Mouse (Mus musculus): ENCODE results near the gene Rgs17. TPM values are rescaled to one million over a fixed set of nuclear protein-coding genes. Genes with fewer than 3 reads are reported as not detected.
A peak's percentile ranks its signal among the peaks of the same experiment; 100 is the strongest.

Rgs17 gene
- total RNA-seq, 2 experiments from 2014 or later = 0.11 TPM; not detected in 1

DNA sequence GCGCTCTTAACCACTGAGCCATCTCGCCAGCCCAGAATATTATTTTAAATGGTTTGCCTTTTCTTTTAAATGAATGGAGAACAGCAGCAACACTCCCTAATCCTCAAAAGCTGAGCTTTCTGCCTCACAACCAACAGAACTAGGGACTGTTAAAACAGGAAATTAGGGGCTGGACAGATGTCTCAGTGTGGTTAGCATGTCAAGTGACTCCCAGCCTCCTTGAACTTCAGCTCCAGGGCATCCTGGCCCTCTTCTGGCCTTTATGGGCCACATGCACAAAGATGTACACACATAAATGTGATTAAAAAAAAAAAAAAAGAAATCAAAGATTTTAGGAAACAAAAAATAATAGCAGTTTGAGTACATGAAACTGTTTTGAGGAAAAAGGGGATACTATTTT, 106.2 kb downstream of the Rgs17 start:
- intact Hi-C loops (cut with DNase I) = no loop called here
- no peak for TF ChIP-seq CTCF (IDR thresholded peaks at IDR 0.05)
- no peak overlapping the region for H3K4me3 ChIP-seq
- H3K27ac ChIP-seq = no peak overlapping the region
- no peak for DNase-seq

DNA sequence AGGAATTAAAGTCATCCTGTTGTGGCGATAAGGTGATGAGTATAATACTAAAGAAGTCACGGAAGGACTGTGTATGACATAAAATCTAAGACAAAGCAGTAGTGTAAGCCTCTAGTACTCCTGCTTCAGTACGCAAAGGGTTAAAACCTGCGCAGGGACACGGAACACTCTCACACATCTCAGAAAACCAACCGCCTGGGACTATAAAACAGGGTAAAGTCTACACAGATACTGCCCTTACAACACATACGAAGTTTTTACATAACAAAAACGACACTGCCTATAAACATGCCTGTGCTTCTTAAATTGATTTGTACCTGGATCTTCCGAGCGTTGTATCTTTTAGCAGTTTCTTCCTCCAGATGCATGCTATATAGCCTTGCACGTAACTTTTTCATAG, 108.5 kb downstream of the Rgs17 start:
- Histone ChIP-seq H3K4me3 (no peak overlapping the region), H3K27ac (no peak overlapping the region)
- TF ChIP-seq CTCF (IDR thresholded peaks at IDR 0.05) = no peak
- no peak for DNase-seq
- intact Hi-C loops (cut with DNase I) = no loop called here

DNA sequence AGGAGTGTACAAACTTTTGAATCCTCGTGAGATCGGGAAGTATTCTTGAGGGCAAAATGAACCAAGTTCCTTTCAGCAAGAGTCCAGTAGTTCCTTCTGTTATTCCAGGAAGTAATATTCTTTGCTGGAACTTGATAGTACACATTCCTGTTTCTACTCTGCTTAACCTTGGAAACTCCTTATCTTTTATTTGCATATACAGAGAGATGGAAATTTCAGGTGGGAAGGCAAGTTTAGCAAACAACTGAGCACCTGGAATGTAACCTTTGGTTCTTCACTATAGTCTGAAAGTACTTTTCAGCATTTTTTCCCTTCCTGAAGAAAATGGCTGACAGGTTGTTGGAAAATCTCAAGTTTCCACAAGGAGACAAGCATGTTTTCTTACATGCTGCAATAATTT, 114.5 kb downstream of the Rgs17 start:
- TF ChIP-seq CTCF (IDR thresholded peaks at IDR 0.05) = no peak
- intact Hi-C loops (cut with DNase I) = no loop called here
- H3K27ac ChIP-seq = no peak overlapping the region
- no peak for DNase-seq
- no peak overlapping the region for H3K4me3 ChIP-seq

DNA sequence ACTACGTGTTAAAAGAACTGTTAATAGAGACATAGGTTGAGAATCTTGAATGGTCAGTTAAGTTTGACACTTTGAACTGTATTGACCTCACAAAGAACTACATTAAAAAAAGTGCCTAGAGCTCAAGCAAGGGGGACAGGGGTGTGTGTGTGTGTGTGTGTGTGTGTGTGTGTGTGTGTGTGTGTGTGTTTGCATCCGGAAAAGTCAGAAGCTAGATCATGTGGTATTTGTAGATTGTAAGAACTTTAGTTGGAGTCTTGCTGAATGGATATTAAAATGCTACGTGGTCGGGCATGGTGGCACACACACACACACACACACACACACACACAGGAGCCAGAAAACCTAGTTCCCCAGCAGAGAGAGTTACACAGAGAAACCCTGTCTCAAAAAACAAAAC, 115.2 kb downstream of the Rgs17 start:
- H3K27ac ChIP-seq = no peak overlapping the region; the same call in 1 of the 2 replicates
- intact Hi-C loops (cut with DNase I) = no loop called here
- TF ChIP-seq CTCF (IDR thresholded peaks at IDR 0.05) = no peak
- H3K4me3 ChIP-seq = no peak overlapping the region
- no peak for DNase-seq

DNA sequence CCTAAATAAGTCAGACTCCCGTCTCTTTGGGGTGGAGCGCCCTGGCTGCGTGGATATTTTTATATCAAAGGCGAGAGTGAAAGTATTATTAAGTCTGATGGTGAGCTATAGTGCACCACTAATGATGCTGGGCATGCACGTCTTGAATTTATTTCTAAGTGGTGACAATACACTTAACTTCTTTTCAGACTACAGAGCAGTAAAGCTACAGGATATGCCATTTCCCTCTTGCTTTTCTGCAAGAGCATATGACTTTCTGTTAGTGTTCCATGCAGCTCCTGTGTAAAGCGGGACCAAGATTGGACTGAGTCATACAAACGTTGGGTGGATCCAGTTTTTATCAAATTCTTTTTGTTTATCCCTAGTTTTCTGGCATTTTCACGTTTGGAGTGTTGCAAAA, 115.8 kb downstream of the Rgs17 start:
- intact Hi-C loops (cut with DNase I) = no loop called here
- TF ChIP-seq CTCF (IDR thresholded peaks at IDR 0.05) = no peak
- no peak for DNase-seq
- Histone ChIP-seq H3K27ac (peak overlapping the region; percentile 95), H3K4me3 (peak overlapping the region; percentile 77)

DNA sequence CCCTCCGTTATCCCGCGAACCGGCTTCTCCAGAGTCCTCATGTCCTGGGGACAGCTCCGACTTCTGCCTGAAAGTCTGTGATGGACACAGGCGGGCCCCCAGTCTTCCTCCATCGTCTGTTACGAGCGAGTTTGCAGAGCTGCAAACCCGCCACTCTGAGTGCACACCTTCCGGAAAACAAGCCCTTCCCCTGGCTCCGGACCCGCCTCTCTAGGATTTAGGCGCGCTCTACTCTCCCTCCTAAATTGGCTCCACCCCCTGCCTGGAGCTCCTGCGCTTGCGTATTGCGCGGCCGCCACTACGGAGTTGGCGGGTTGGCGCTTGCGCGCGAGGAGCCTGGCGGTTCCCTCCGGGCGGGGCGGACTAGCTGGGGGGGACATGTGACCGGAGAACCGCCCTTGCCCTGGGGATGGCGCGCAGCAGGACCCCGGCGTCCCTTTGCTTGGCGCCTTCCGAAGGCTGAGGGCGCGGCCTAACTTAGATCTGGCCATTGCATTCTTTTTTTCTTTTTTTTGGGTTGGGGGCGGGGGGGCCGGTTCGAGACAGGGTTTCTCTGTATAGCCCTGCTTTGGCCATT, 116.4 kb downstream of the Rgs17 start:
- intact Hi-C loops (cut with DNase I) = loop anchor here (1.0 kb wide), 1 partner anchor 18 kb away; no protein-coding TSS in a partner anchor
- Histone ChIP-seq H3K4me3 (peak overlapping the region; percentile 77), H3K27ac (peak overlapping the region; percentile 95)
- TF ChIP-seq CTCF (IDR thresholded peaks at IDR 0.05) = no peak
- peak; percentile 98 for DNase-seq

DNA sequence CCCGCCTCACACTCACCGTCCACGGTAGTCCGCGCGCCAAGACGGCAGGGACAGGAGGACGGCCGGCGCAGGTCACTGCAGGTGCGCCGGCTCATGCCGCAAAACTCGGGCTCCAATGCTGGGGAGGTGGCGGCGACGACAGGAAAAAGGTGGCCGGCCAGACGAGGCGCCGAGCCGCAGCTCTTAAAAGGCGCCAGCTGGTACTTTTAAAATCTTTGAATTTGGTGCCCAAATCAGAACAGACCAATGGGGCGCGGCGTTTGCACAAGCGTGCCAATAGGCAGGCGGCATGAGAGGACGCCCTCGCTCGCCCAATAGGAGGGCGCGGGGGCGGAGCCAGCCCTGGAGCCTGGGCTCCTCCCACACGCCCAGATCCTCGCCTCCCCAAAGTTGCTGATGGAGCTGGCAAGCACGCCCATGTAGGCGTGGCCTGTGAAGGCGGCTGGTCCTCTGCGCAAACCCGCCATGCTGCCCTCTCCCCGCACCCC, 116.9 kb downstream of the Rgs17 start, which contains the start of gene Fbxo5:
Fbxo5 (minus strand) TSS at position 358 of the 488 bp plus-strand sequence.
- peak; percentile 99 for DNase-seq
- no peak for TF ChIP-seq CTCF (IDR thresholded peaks at IDR 0.05)
- intact Hi-C loops (cut with DNase I) = loop anchor here (1.0 kb wide), 1 partner anchor 19 kb away; no protein-coding TSS in a partner anchor
- Histone ChIP-seq H3K27ac (peak within 1 kb of the TSS; percentile 95), H3K4me3 (peak within 1 kb of the TSS; percentile 77)

DNA sequence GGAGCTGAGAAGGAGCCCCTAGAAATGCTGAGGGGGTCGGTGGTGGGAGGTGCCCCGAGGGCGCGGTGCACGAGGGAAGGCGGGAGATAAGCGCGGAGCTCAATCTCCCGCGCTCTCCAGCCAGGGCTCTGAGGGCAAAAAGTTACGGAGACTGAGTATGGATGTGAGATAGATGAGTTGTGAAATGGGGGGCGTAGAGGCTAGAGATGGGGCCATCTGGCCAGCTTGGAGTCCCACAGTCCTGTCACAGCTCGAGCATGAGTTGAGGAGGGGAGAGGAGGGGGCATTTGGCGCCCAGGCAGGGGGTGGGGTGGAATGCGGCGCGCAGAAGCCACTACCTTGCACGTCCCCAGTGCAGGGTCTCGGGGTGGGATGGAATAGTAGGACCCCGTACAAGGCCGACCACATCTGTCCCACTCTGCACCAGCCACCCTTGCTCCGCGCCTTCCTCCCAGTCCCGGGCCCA, 117.5 kb downstream of the Rgs17 start:
- Histone ChIP-seq H3K4me3 (peak overlapping the region; percentile 77), H3K27ac (no peak overlapping the region)
- DNase-seq = no peak
- TF ChIP-seq CTCF (IDR thresholded peaks at IDR 0.05) = no peak
- intact Hi-C loops (cut with DNase I) = loop anchor here (1.0 to 5.0 kb wide), 2 partner anchors 20 to 38 kb away; no protein-coding TSS in a partner anchor

DNA sequence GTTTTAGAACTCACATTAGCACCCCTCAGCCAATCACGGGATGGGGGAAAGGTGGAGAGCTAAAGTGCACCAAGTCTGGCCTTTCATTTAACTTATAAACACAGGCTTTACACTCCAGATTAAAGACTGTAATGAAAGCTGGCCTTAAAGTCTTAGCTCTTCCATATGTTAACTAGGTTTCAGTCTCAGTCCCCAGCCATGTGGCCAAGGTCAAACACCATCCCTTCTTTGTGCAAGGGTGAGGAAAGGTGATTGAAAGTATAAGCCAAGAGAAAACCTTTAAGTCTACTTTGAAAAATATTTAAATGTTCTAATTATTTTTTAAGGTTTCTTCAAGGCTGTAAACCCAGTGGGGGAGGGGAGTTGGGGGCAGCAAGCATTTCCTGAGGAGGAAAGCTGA, 118.5 kb downstream of the Rgs17 start:
- no peak for DNase-seq
- no peak overlapping the region for H3K27ac ChIP-seq
- intact Hi-C loops (cut with DNase I) = loop anchor here (5.0 kb wide), 1 partner anchor 39 kb away; no protein-coding TSS in a partner anchor

DNA sequence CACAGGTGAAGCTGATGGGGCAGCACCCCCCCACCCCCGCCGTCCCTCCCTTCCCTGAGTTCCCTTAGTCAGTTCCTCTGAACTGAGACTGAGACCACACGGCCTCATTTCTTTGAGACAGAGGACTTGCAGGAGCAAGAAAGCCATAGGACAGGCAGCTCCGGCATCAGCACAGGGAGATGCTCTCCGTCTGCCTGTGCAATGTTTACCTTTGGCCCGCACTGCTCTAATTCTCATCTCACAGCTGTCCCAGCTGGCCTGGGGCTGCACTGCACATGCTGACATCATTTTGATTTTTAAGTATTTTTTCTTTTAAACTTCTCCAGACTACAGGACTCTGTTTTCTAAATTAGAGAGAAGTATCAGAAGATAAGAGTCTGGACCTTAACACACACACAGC, 119.3 kb downstream of the Rgs17 start:
- Histone ChIP-seq H3K27ac (no peak overlapping the region), H3K4me3 (no peak overlapping the region)
- intact Hi-C loops (cut with DNase I) = loop anchor here (5.0 kb wide), 1 partner anchor 39 kb away; no protein-coding TSS in a partner anchor
- no peak for TF ChIP-seq CTCF (IDR thresholded peaks at IDR 0.05)
- no peak for DNase-seq

More for the DNA sequence above, 118.5 kb downstream of the Rgs17 start:
- no peak overlapping the region for H3K4me3 ChIP-seq
- TF ChIP-seq CTCF (IDR thresholded peaks at IDR 0.05) = no peak

DNA sequence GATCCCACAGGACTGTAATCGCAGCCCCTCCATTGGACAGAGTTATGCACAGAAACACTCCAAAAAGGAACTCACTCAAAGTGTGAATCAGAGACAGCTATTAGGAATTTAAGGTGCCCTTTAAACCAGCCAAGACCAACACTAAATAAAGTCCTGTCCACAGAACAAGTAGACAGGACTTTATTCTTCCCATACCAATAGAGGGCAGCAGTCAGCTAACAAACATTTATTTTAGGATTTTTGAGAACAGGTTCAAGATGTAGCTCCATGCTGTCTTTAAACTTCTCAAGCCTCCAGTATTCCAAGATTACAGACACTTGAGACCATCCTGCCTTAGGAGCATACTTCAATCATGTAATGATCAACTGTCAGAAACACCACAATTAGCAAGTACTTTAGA, 121.7 kb downstream of the Rgs17 start:
- DNase-seq = no peak
- Histone ChIP-seq H3K27ac (no peak overlapping the region), H3K4me3 (no peak overlapping the region)
- intact Hi-C loops (cut with DNase I) = loop anchor here (5.0 kb wide), 1 partner anchor 42 kb away; no protein-coding TSS in a partner anchor
- peak; percentile 64 for TF ChIP-seq CTCF (IDR thresholded peaks at IDR 0.05)

DNA sequence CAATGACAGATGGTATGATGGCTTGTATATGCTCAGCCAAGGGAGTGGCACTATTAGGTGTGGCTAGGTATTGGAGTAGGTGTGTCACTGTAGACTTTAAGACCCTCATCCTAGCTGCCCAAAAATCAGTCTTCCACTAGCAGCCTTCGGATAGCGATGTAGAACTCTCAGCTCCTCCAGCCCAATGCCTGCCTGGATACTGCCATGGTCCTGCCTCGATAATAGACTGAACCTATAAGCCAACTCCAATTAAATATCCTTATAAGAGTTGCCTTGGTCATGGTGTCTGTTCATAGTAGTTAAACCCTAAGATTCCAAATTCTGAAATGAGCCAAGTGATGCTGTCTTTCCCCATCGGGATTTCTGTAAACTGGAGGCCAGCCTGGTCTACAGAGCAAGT, 124.1 kb downstream of the Rgs17 start:
- no peak overlapping the region for H3K4me3 ChIP-seq
- TF ChIP-seq CTCF (IDR thresholded peaks at IDR 0.05) = no peak
- intact Hi-C loops (cut with DNase I) = no loop called here
- H3K27ac ChIP-seq = no peak overlapping the region
- no peak for DNase-seq

DNA sequence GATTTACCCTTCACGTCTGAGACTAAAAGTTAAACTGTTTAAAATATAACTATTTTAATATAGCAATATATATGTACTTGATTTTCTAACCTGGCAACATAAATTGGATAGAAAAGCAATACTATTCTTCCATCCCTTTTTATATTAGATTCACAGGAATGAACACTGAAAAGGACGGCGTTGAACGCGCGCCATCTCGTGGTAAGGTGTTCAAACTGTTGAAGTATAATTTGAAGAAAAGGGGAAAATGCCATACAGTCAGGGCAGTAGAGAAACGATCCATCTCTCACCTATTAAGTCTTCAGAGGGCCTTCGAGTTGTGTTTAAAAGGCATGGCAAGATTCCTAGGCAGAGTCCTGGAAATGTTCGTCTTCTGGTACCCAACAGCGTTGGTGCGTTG, 131.5 kb downstream of the Rgs17 start:
- DNase-seq = peak; percentile 38

More for the DNA sequence above, 131.5 kb downstream of the Rgs17 start:
- H3K4me3 ChIP-seq = no peak overlapping the region
- H3K27ac ChIP-seq = no peak overlapping the region
- peak; percentile 60 for TF ChIP-seq CTCF (IDR thresholded peaks at IDR 0.05)
- intact Hi-C loops (cut with DNase I) = loop anchor here (2.0 kb wide), 1 partner anchor 190 kb away; no protein-coding TSS in a partner anchor
